Mouse (Mus musculus) E14TG2a.4 (cell line): Measurements from ENCODE around the gene Tnfrsf4.
A peak's percentile ranks its signal among the peaks of the same experiment; 100 is the strongest.

Source experiments
- H3K27me3 ChIP-seq: 2 replicates; pipeline ENCODE4 v1.6.1; 2014; ENCODE audit warnings: low read length, control low read depth; ENCODE audit not compliant: insufficient read depth
- H3K36me3 ChIP-seq: 2 replicates; pipeline ENCODE4 v1.6.1; 2014; ENCODE audit warnings: low read length, control low read depth; ENCODE audit not compliant: insufficient read depth
- H3K4me1 ChIP-seq: replicated peaks from 2 replicates; pipeline ENCODE4 v1.6.1; 2014; ENCODE audit warnings: low read depth, low read length, control low read depth
- H3K4me3 ChIP-seq: replicated peaks from 2 replicates; pipeline ENCODE4 v1.5.1; 2014; ENCODE audit warnings: mild to moderate bottlenecking, low read length
- H3K9me3 ChIP-seq: 2 replicates; pipeline ENCODE4 v1.6.1; 2014; ENCODE audit warnings: low read length, control low read depth
- CTCF ChIP-seq: conservative IDR thresholded peaks from 2 replicates; pipeline ENCODE4 v1.5.1; 2014; ENCODE audit warnings: low read length
- NANOG ChIP-seq: IDR thresholded peaks from 2 replicates; pipeline ENCODE4 v1.6.1; 2014; ENCODE audit warnings: borderline replicate concordance, low read length, mixed read lengths
- POU5F1 ChIP-seq: IDR thresholded peaks from 2 replicates; pipeline ENCODE4 v1.6.1; 2014; ENCODE audit warnings: low read length, borderline replicate concordance

Gene Tnfrsf4

DNA sequence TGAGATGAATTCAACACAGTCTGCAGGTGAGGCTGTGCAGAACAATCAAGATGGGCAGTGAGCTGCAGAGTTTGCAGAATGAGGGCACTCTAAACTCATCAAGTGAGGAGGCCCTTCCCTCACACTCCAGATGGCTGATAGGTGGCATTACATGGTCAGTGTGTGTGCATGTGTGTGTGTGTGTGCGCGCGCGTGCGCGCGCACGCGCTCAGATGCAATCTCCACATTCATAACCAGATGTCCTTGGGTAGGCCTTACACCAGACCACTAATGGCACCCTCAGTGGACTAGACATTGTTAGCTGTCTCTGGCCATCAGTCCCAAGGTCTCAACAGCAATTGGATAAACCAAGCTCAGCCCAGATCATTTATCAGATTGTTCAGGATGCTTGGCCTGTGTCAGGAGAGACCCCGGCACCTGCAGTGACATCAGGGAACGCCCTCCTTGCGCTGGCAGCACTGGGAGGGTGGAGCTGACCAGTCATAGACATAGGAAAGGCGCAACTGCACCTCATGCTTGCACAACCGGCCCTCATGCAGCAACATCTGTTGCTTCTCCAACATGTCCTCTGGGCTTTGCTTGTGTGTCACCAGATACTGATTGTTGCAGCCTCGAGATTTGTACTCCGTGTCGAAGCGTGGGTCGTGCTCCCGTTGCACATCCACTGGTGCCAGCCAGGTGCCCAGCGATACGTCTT, 22.3 kb upstream of the Tnfrsf4 start:
- no peaks in the 10 kb centered on the region for H3K9me3 ChIP-seq
- peaks cover 49% of the 10 kb centered on the region for H3K4me1 ChIP-seq
- no peak for TF ChIP-seq POU5F1
- no peak; the same call in 1 of the 2 replicates for TF ChIP-seq NANOG
- no peak for TF ChIP-seq CTCF
- H3K27me3 ChIP-seq = no peaks in the 10 kb centered on the region
- H3K36me3 ChIP-seq = peaks cover 43% of the 10 kb centered on the region
- peak overlapping the region; percentile 97 for H3K4me3 ChIP-seq

DNA sequence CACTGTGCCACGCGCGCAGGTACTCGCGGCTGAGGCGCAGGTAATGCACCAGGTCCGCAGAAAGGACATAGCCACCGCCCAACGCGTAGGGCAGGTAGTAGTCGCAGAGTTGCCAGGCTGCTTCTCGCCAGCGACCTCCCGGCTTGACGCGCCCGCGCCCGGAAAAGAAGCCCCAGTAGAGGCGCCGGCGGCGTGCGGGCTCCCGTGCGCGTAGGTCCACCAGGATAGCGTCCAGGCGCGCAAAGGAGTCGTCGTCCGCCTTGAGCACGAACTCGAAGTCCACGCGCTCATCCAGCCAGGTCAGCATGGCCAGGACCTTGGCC, 21.8 kb upstream of the Tnfrsf4 start:
- H3K36me3 ChIP-seq = peaks cover 48% of the 10 kb centered on the region
- H3K4me1 ChIP-seq = peaks cover 54% of the 10 kb centered on the region
- TF ChIP-seq NANOG (no peak), POU5F1 (no peak), CTCF (no peak)
- H3K27me3 ChIP-seq = no peaks in the 10 kb centered on the region
- H3K9me3 ChIP-seq = no peaks in the 10 kb centered on the region
- H3K4me3 ChIP-seq = peak overlapping the region; percentile 97

DNA sequence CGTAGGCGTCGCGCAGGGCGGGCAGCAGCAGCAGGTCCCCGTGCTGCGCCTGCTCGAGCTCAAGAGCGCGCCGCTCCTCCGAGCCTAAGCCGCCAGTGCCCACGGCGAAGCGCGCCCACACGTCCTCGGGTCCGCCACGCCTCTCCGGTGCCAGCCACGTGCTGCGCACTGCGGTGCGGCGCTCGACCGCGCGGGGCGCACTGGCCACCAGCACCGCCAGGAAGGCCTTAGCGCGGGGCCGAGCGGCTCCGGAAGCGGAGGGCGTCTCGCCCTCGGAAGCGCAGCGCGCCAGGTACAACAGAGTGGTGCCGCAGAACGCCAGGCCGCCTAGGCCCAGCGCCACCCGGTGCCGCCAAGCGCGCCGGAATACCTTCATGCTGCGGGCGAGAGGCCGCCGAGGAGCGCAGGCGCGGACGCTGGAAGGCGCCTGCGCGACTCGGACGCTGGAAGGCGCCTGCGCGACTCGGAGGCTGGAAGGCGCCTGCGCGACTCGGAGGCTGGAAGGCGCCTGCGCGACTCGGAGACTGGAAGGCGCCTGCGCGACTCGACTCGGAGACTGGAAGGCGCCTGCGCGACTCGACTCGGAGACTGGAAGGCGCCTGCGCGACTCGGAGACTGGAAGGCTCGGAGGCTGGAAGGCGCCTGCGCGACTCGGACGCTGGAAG, 21.3 kb upstream of the Tnfrsf4 start, which contains the start of the genes B3galt6 and Sdf4:
Gene B3galt6 (minus strand): TSS at position 409 of the 665 bp plus-strand sequence.
Gene Sdf4 (plus strand): TSS at position 632 of the 665 bp plus-strand sequence.
- Histone ChIP-seq H3K4me1 (peaks cover 57% of the 10 kb centered on the region), H3K9me3 (no peaks in the 10 kb centered on the region), H3K27me3 (no peaks in the 10 kb centered on the region), H3K36me3 (peaks cover 53% of the 10 kb centered on the region), H3K4me3 (peak within 1 kb of the TSS; percentile 97)
- TF ChIP-seq POU5F1 (no peak), NANOG (no peak), CTCF (no peak)

DNA sequence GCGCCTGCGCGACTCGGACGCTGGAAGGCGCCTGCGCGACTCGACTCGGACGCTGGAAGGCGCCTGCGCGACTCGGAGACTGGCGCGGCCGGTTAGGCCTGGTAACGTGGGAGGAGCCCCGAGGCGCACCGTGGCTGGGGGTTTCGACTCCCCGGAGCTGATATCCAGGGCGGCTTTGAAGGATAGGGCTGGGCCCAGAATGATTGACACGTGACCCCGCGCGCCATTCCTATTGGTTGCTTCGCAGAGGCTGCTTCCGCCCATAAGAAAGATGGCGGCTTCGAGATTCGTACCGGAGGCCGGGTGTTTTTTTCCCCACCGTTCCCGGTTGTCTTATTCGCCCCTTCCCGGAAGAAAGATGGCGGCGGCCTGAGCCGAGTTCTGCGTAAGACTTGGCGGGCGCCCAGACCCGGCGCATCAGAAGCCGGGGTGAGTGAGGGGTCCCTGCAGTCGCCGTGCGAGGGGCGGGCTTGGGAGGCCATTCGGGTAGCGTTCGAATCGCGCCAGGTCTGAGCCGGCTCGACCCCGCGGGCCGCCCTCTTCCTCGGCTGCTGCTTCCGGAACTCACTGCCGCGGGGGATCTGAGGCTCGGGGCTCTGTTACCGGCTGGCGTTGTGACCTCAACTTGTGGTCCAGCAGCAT, 20.6 kb upstream of the Tnfrsf4 start:
- H3K4me3 ChIP-seq = peak overlapping the region; percentile 97
- H3K9me3 ChIP-seq = no peaks in the 10 kb centered on the region
- H3K36me3 ChIP-seq = peaks cover 60% of the 10 kb centered on the region
- no peak for TF ChIP-seq NANOG
- no peak for TF ChIP-seq POU5F1
- TF ChIP-seq CTCF = no peak
- H3K4me1 ChIP-seq = peaks cover 62% of the 10 kb centered on the region
- H3K27me3 ChIP-seq = no peaks in the 10 kb centered on the region

DNA sequence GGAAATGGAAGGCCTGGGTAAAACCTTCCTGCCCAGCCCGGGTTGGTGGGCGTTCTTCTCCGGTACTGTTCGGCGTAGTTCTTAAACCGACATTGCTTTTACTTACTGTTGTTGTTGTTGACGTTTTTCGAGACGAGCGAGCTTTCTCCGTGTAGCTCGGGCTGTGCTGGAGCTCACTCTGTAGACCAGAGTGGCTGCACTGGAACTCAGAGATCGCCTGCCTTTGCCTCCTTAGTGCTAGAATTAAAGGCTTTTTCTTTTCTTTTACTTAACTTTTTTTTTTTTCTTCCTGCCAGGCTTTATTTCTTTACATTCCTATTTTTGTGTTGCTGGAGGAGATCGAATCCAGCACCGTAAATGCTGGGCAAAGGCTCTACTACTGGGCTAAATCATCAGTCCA, 20.0 kb upstream of the Tnfrsf4 start:
- Histone ChIP-seq H3K36me3 (peaks cover 63% of the 10 kb centered on the region), H3K27me3 (no peaks in the 10 kb centered on the region), H3K4me3 (peak overlapping the region; percentile 97), H3K4me1 (peaks cover 59% of the 10 kb centered on the region), H3K9me3 (no peaks in the 10 kb centered on the region)
- no peak for TF ChIP-seq CTCF
- no peak for TF ChIP-seq POU5F1
- TF ChIP-seq NANOG = no peak

DNA sequence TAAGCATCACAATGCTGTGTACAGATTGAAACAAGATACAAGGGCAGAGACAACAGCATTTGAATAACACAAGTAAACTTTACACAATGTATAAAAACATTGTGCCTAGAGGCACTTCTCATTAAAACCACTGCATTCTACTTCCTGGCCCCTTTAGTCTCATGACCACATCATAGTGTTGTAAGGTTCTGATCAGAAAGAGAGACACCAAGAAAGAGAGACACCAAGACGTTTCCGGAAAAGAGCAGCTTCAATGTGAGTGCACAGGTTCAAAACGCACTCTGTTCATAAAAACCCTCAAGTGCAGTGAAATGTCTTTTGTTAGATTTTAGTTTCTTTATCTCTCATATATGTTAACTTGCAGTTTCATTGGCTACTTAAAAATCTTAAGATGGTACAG, 9.5 kb upstream of the Tnfrsf4 start:
- Histone ChIP-seq H3K4me3 (no peak overlapping the region), H3K36me3 (peaks cover 94% of the 10 kb centered on the region), H3K9me3 (no peaks in the 10 kb centered on the region), H3K4me1 (0 out of 2 replicates have a peak, but pooled peaks cover 4% of the 10 kb centered on the region), H3K27me3 (no peaks in the 10 kb centered on the region)
- no peak for TF ChIP-seq POU5F1

DNA sequence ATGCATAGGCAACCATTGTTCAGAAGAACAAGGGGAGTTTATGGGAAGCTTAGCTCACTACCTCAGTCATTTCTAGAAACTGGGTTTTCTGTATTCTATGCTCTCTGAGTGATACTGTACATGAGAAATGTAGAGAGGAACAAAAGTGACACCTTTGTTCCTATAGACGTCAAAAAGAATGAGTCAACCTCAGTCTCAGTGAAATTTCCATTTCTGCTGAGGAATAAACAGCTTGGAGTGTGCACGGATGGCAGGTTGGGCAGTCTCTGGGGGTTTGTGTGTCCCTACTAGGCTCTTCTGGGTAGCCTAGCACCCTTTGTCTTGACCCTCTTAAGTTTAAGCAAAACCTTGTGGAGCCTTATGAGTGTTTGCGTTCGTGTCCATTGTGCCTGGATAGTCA, 5.3 kb upstream of the Tnfrsf4 start:
- no peaks in the 10 kb centered on the region for H3K27me3 ChIP-seq
- H3K36me3 ChIP-seq = peaks cover 98% of the 10 kb centered on the region
- no peak for TF ChIP-seq POU5F1
- TF ChIP-seq NANOG = no peak
- no peak for TF ChIP-seq CTCF
- H3K4me1 ChIP-seq = peaks cover 7% of the 10 kb centered on the region; the same call in 1 of the 2 replicates
- no peak overlapping the region for H3K4me3 ChIP-seq
- H3K9me3 ChIP-seq = no peaks in the 10 kb centered on the region

DNA sequence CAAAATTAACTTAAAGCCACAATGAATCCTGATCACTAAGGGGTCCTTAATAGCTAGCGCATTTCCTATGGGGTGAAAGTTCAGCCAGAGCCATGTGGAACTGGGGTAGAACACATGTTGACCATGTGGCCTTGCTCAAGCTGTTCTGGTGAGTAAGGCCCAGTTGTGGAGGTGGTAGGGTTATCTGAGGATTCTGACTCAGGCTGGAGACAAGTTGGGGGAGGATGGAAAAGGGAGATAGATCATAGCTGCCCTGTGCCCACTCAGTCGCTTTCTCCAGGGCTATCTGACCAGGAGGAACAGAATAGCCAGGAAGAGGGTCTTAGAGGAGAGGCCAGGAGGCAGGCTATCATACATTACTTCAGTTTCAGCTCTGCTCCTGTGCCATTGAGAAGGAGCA, 793 bp downstream of the Tnfrsf4 start:
- TF ChIP-seq NANOG = no peak
- no peak for TF ChIP-seq CTCF
- no peak for TF ChIP-seq POU5F1
- H3K4me3 ChIP-seq = no peak overlapping the region
- peaks cover 68% of the 10 kb centered on the region for H3K36me3 ChIP-seq
- H3K9me3 ChIP-seq = no peaks in the 10 kb centered on the region
- peaks cover 9% of the 10 kb centered on the region for H3K4me1 ChIP-seq
- no peaks in the 10 kb centered on the region for H3K27me3 ChIP-seq
